Mouse (Mus musculus) spleen, adult 12 weeks (tissue): Measurements from ENCODE around the gene Actr3.
"Not testable (repeated sequence)": the region's sequence is repeated elsewhere in the genome, so short reads cannot be mapped to it uniquely, and the experiment has no call there.

Experiments
- DNase-seq: peaks from one replicate; pipeline ENCODE4 v3.0.0; 2022; ENCODE audit warnings: low spot score

The Actr3 gene

DNA sequence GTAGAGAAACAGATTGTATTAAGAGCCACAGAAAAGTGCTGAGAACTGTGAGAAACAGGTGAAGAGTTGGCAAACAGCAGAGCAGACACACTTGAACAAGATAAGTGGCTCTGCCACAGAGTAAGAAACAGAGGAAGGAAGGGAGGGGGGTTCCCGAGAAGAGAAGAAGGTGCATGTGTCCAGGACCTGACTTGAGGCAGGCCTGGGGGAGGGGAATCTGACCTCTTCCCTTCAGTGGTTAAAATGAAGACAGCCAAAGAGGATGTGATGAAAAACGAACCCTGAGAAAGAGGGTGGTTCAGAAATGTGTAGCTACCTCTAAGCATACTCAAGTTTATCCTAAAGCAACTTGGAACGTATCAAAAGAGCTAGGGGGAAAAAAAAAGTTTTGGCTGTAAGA lies 2.4 kb upstream of the Actr3 start:
- DNase-seq = no peak

GRCm38 (mm10) chr1:125437161-125437560 lies 1.6 kb upstream of the Actr3 start:
- no peak for DNase-seq

DNA sequence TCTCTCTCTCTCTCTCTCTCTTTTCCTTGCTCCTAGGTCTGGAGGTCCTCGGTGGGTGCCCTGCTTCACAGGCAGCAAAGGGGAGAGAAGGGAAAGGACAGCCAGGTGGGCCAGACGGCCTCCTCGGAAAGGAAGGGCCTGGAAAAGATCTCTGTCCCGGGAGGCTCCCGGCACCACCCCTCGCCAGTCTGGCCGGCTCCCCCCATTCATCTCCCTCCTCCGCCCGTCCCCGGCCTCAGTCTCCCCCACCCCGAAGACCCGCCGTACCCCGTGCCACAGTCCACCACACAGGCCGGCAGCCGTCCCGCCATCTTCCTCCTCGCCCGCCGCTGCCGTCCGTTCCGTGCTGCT lies 534 bp downstream of the Actr3 start:
- no peak for DNase-seq

DNA sequence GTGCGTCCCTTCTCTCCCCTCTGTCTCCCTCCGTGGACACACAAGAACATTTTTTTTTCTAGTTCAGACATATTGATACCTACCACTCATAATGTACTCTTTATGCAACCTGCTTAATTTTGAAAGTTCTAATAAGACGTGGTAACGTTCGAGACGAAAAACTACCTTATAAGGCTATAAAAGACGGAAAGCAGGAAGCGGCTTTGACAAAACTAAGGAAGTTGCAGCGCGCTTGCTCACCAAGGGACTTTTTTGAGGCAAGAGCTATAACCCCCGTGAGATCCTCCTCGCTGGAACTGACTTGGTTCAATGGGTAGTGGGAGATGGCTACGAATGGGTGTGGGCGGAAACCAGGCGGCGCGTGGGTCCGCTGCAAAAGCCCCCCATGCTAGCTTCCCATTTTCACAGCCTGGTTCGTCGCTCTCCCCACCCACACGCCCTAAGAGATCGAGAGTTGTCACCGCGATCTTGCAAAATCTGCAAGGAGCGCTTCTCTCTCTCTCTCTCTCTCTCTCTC lies 984 bp downstream of the Actr3 start:
- DNase-seq = peak; percentile 54

GRCm38 (mm10) chr1:125431286-125431685 lies 4.2 kb downstream of the Actr3 start:
- no peak for DNase-seq

- DNase-seq = no peak
Measured at GRCm38 (mm10) chr1:125430737-125431136, 4.8 kb downstream of the Actr3 start.

DNA sequence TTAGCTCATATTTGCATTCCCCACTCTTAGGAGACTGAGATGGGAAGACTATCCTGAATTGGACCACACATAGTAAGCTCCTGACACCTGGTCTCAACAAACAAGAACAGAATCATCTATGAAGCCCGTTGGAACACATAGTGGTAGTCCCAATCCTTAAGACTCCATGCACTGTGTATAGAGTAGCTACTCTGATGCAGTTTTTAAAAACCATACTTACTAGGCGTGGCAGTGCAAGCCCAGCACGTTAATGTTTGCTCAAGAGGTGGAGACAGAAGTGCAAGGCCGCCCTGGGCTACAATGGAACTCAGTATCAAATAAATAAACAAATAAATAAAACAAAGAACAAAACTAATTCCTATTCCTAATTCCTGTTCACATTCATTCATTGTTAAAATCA lies 5.5 kb downstream of the Actr3 start:
- DNase-seq = no peak

DNA sequence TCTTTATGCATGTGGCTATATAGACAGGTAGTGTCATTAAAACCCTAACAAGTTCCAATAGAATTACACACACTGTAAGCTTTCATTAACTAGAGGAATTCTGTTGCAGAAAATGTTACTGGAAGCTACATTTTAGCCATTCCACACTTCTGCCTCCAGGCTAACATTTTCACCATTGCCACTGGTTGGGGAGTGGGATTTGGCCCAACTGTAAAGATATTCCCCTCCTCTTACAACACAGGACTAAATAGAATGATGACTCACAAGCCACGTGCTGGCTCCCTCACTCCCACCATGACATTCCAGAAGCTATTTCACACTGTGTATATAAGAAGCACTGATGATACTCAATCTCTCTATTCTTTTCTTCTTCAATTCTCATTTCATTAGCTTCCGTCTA lies 7.2 kb downstream of the Actr3 start:
- DNase-seq = no peak

GRCm38 (mm10) chr1:125426387-125427045 lies 9.0 kb downstream of the Actr3 start:
- DNase-seq = no peak

DNA sequence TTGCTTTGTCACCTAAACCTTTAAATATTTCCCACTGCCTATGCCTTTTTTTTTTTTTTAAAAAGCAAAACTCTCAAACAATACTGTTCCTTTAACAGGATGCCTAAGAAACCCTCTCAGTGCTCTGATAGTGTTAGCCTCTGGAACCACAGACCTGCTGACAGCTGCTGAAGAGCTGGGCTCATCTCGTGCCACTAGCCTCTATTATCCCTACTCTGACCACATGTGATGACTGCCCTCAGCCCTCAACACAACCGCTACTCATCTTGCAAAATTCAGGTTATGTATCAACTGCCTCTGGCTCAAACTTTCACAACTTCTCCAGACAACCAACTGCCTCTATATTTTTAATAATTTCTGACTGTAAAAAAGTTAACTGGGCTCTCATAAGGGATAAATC lies 15.6 kb downstream of the Actr3 start:
- no peak for DNase-seq

- no peak for DNase-seq
Measured at GRCm38 (mm10) chr1:125418732-125419131, 16.8 kb downstream of the Actr3 start.

GRCm38 (mm10) chr1:125407220-125407619 lies 28.3 kb downstream of the Actr3 start:
- DNase-seq = no peak

- no peak for DNase-seq
Measured at GRCm38 (mm10) chr1:125395391-125395790, 40.1 kb downstream of the Actr3 start.

GRCm38 (mm10) chr1:125393324-125393723 lies 42.2 kb downstream of the Actr3 start:
- not testable (repeated sequence) for DNase-seq

- DNase-seq = not testable (repeated sequence)
Measured at GRCm38 (mm10) chr1:125390065-125390754, 45.3 kb downstream of the Actr3 start.

DNA sequence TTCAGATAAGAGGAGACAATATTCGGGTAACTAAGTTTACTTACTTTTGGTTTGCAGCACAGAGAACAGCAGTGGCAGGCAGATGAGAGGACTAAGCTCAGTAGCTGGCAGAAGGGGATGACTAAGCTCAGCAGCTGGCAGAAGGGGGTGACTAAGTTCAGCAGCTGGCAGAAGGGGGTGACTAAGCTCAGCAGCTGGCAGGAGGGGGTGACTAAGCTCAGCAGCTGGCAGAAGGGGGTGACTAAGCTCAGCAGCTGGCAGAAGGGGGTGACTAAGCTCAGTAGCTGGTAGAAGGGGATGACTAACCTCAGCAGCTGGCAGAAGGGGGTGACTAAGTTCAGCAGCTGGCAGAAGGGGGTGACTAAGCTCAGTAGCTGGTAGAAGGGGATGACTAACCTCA lies 45.9 kb downstream of the Actr3 start:
- DNase-seq = not testable (repeated sequence)

GRCm38 (mm10) chr1:125388370-125388769 lies 47.2 kb downstream of the Actr3 start:
- DNase-seq = no peak

GRCm38 (mm10) chr1:125386217-125386616 lies 49.3 kb downstream of the Actr3 start:
- no peak for DNase-seq

GRCm38 (mm10) chr1:125382622-125383021 lies 52.9 kb downstream of the Actr3 start:
- no peak for DNase-seq

DNA sequence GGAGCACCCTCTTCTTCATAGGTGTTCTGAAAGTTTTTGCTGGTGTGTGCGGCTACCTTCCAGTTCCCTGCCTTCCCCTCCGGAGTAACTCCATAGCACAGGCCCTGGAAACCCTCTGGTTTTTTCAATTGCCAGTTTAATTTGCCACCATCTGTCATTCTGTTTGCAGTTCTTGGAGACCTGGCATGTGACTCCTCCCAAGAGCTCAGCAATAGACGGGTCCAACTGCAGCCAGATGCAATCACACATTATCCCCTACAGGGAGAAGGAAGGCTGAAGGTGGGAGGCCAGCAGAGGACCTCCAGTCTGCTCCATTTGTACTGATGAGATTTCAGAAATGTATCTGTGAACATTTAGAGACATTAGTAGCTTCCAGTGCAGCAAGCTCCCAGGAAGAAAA lies 56.6 kb downstream of the Actr3 start:
- no peak for DNase-seq

DNA sequence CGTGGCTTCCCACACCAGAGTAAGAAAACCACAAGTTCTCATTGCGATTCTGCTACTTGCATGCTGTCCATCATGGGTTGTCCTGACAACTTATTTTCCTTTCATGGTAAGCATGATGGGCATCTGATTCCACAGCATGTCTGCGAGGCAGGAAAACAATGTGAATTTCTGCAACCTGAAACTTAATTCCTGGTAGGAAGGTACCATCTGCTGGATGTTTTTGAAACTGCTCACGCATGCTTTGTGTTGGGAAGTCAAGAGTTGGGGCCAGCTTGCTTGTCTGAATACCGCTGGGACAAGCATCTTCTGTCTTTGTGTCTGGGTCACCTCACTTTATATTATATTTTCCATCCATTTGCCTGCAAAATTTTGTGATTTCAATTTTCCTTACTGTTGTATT lies 62.7 kb downstream of the Actr3 start:
- no peak for DNase-seq

DNA sequence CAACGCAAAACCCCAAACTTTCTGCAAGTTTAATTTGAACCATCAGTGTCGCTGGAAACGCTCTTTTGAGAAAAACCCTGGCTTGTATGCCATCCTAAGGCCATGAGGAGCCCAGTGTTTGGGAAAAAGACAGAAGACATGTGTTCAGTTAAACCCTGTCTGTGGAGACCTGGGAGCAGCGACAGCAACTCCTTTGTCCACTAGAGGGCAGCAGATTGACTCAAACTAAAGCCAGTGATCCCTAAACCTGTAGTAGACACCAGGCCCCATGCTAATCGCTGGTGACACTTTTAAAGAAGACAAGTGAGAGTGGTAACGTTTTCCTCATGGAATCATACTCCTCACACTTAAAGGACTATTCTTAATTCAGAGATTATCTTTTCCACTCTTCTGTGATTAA lies 64.7 kb downstream of the Actr3 start:
- DNase-seq = peak; percentile 25

- no peak for DNase-seq
Measured at GRCm38 (mm10) chr1:125365576-125365975, 70.0 kb downstream of the Actr3 start.
